Mouse (Mus musculus): Measurements from ENCODE around the gene Kat5. TPM values are rescaled to one million over a fixed set of nuclear protein-coding genes. Genes with fewer than 3 reads are reported as not detected.

Gene Kat5
- 10 to 100 TPM; 69.7 to 87.5 TPM for total RNA-seq (2021)
- long read RNA-seq, transcript Kat5-211 (11 exons, 1,960 nt), result minor isoform, 7 of 53 reads
- long read RNA-seq, transcript Kat5-201 (14 exons, 2,154 nt), result major isoform, 8 of 53 reads
- long read RNA-seq, transcript Kat5-202 (12 exons, 1,905 nt), result minor isoform, 5 of 53 reads
- long read RNA-seq, transcript Kat5-206 (13 exons, 1,386 nt), result minor isoform, 6 of 53 reads
- long read RNA-seq, partial matches to known transcripts, result 17 of 53 reads
- long read RNA-seq, other reads (novel, unspliced or antisense), result 10 of 53 reads

DNA sequence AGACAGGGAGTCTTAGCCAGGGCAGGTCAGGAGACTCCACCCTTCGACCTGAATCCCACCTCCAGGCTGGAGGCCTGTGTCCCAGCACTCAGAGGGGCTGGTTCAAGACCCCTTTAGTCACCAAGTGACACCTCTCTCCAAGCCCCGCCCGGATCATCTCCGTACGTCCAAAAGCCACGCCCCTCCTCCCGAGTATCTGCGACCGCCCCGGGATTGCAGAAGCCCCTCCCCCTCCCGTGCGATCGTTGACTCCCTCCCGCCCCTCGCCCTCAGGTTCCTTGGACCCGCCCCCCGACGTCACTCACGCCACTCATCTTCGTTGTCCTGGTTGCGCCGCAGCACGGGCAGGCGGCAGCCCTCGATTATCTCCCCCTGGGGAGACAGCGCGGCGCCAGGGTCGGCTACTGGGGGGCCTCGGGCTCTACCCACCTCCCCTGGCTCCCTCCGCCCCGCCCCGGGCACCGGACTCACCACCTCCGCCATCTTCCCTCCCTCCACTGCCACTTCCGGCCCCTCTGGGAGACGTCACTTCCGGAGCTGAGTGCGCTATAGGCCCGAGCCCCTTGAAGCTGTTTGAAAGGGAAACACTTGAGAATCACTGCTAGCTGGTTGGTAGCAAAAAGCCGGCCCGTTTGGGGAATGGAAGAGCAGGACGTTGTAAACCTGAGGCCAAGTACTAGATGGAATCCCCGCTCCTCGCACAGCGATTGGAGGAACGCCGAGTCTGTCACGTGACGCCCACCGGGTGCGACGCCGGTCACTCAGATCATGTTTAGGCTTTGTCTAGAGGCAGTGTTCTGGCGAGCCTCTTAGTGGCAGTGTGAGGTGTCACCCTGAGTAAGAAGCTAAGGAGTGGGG lies at the start of gene Kat5:
Gene Kat5, minus strand, starts transcription at position 691 of the 858 bp plus-strand sequence.
- DNase-seq (ENCODE audit: low spot score in 2 of 2), result peak; percentile 94 to 96

DNA sequence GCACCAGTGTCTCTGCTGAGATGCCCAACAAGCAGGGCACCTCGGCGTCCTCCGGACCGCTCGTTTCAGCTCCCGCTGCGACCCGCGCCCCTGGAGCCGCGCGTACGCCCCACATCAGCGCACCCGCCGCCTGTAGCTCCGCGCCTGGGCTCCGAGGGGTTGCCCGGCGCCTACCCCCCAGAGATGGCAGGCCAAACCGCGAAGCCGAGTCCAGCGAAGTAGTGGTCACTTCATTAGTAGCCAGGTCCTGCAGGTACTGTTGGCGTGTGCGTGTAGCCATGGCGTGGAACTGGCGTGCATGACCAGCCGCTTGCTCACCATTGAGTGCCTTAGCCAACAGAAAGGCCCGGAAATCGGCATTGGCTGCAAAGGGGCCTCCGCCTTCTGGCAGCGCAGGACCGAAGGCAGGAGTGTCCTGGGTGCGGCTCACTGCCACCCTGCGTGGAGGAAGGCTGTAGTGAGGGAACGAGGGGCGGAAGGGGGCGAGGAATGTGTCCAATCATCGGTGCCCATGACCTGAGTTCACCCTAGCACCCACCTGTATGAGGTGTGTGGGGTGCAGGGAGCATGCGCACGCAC lies 44.8 kb upstream of the Kat5 start:
- no peak for DNase-seq (ENCODE audit: low spot score in 2 of 2)

GRCm38 (mm10) chr19:5653969-5654719 lies 44.1 kb upstream of the Kat5 start:
- peak in 1 of 2 experiments; percentile 36 for DNase-seq (ENCODE audit: low spot score in 2 of 2)

DNA sequence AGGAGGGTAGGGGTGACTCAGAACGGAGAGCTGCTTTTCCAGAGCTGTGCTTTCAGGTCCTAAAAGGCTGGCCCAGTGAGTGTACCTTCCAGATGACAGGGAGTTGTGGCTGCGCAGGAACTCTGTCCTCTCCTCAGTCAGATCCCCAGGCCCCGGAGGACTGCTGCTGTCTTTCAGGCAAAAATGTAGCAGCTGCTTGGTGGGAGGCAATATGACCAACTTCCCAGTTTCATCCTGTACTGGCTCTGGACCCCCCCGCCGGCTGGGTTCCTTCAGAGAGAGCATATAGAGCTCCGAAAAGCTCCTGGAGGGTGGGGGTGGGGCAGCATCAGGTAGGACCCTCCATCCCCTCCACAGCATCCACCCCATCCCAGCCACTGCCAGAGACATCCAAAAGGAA lies 42.5 kb upstream of the Kat5 start:
- no peak for DNase-seq (ENCODE audit: low spot score in 2 of 2)

GRCm38 (mm10) chr19:5651502-5652274 lies 41.7 kb upstream of the Kat5 start:
- no peak for DNase-seq (ENCODE audit: low spot score in 2 of 2)

DNA sequence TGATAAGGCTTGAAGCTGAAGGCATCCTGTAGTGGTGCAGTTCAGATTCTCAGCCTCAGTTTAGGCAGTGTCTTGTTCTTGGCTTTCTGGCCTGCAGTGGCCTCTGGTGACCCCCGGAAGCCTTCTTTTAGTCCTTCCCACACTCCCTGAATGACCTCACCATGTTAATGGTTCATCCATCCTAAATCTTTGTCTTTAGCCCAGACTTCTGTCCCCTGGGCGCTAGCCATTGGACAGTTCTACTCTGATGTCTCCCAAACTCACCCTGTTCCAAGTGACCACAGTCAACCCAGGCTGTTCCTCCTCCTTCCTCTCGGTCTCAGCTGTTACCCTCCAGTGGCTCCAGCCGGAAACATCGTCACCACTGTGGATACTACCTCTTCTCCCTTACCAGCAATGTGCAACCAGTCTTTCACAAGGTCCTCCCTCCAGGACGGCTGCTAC lies 39.3 kb upstream of the Kat5 start:
- DNase-seq (ENCODE audit: low spot score in 2 of 2), result no peak

DNA sequence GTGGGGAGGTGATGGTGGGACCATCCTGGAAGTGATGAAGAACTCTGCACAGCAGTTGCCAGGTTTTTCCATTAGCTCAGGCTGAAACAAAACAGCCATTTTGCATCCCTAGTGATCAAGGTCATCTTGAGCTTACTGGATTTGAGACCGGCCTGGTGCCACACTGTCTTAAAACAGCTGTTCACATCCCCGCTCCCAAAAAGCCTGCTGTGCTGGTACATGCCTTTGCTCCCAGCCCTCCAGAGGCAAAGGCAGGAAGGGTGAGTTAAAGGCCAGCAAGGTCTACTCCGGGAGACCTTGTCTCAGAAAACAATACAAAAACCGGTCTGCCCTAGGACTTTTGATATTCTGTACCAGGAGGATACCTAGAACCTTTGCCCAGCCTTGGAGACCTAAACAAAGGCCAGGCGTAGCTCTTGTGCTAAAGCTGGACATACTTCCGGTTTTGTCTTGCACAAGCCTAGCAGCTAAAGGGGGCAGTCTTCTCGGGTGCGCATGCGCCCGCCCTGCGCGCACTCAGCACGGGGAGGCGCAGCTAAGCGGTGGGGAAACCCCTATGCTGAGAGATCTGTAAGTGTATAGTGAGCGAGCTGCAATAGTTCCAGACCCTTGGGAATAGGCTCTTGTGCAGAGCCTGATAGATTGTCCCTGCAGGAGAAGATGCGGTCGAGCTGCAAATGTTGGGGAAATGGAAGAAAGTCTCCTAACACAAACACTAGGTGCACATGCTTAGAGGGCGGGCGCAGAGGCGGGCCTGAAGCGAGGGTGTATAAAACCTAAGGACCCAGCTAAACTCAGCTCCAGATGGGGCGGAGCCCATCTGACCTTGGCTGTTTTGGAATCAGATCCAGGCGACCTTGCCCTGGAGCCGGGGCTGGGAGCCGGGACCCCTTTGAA lies 38.6 kb upstream of the Kat5 start:
- peak; percentile 73 to 81 for DNase-seq (ENCODE audit: low spot score in 2 of 2)

DNA sequence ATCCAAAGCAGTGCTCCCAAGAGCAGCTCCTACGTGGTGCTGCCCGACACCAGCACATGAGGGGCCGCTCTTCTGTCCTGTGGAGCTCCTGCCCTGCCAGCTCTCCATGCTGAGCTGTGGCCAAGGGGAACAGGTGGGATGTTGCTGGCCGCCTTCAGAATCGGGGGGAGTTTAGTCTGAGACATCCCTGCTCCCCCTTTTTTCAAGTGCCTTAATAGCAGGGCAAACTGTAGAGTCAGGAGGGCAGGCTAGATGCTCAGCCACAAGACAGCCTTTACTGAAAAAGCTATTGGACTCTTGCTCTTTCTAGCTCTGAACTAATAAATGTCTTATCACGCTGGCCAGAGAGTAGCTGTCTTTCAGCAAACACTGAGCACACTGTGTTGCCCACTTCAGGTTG lies 37.8 kb upstream of the Kat5 start:
- DNase-seq (ENCODE audit: low spot score in 2 of 2), result no peak

DNA sequence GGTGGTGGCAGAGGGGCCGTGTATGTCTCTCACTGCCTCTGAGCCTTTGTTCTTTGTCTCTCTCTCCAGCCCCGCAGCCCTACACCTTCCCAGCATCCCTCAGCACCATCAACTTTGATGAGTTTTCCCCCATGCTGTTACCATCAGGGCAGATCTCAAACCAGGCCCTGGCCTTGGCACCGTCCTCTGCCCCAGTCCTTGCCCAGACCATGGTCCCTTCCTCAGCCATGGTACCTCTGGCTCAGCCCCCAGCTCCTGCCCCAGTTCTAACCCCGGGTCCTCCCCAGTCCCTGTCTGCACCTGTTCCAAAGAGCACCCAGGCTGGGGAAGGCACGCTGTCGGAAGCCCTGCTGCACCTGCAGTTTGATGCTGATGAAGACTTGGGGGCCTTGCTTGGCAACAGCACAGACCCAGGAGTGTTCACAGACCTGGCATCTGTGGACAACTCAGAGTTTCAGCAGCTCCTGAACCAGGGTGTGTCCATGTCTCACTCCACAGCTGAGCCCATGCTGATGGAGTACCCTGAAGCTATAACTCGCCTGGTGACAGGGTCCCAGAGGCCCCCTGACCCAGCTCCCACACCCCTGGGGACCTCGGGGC lies 36.8 kb upstream of the Kat5 start:
- peak in 1 of 2 experiments; percentile 3 for DNase-seq (ENCODE audit: low spot score in 2 of 2)

- DNase-seq (ENCODE audit: low spot score in 2 of 2), result no peak
Observed at GRCm38 (mm10) chr19:5645280-5645679, 35.2 kb upstream of the Kat5 start.

- no peak for DNase-seq (ENCODE audit: low spot score in 2 of 2)
Observed at GRCm38 (mm10) chr19:5641641-5642040, 31.6 kb upstream of the Kat5 start.

GRCm38 (mm10) chr19:5641021-5641420 lies 31.0 kb upstream of the Kat5 start:
- DNase-seq (ENCODE audit: low spot score in 2 of 2), result no peak

- no peak for DNase-seq (ENCODE audit: low spot score in 2 of 2)
Observed at GRCm38 (mm10) chr19:5640339-5640738, 30.3 kb upstream of the Kat5 start.

DNA sequence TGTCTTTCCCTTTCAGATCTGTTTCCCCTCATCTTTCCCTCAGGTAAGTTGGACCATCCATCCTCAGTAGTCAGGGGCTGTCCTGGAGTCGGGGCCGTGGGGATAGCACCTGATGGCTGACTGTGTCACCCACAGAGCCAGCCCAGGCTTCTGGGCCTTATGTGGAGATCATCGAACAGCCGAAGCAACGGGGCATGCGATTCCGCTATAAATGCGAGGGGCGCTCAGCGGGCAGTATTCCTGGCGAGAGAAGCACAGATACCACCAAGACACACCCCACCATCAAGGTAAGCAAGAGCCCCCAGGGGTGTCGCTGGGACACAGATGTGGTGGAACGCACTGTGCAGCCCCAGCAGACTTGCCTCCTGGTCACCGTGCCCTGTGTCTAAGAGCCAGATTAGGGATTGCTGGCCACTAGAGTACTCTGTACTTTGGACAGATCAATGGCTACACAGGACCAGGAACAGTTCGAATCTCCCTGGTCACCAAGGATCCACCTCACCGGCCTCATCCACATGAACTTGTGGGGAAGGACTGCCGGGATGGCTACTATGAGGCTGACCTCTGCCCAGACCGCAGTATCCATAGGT lies 28.5 kb upstream of the Kat5 start:
- DNase-seq (ENCODE audit: low spot score in 2 of 2), result no peak

- DNase-seq (ENCODE audit: low spot score in 2 of 2), result peak; percentile 87 to 94
Observed at GRCm38 (mm10) chr19:5637069-5638047, 27.3 kb upstream of the Kat5 start, which contains the start of gene Rela. TSS of gene Rela (plus strand) at chr19:5637483.

DNA sequence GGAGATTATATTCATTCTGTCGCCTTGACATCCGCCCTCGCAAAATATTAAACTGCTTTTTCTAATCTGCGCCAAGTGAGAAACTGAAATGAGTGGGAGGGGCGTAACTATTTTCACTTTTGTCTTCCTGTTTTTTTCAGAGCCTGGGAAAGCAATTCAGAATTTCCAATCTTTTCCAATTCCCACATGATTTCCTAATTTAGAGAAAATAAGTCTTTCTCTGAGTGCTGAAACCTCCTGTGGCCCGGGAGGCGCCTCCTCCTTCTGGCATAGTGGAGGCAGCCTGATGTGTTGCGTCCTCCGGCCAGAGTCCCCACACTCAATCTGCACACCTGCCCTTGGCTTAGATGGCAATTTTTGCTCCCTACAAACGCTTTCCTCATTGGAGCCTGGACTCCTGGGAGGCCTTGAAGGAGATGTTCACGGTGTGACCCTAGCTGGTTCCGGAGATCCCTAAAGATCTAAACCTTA lies 26.6 kb upstream of the Kat5 start:
- no peak for DNase-seq (ENCODE audit: low spot score in 2 of 2)

- no peak for DNase-seq (ENCODE audit: low spot score in 2 of 2)
Observed at GRCm38 (mm10) chr19:5636036-5636570, 26.1 kb upstream of the Kat5 start.
